Mouse (Mus musculus) embryo, embryonic 10.5 days (tissue): ENCODE data around the gene Grb2.

Experiments used
- DNase-seq: peaks from one replicate; pipeline ENCODE4 v3.0.0-alpha.2; 2015; ENCODE audit warnings: low spot score

Gene Grb2

DNA sequence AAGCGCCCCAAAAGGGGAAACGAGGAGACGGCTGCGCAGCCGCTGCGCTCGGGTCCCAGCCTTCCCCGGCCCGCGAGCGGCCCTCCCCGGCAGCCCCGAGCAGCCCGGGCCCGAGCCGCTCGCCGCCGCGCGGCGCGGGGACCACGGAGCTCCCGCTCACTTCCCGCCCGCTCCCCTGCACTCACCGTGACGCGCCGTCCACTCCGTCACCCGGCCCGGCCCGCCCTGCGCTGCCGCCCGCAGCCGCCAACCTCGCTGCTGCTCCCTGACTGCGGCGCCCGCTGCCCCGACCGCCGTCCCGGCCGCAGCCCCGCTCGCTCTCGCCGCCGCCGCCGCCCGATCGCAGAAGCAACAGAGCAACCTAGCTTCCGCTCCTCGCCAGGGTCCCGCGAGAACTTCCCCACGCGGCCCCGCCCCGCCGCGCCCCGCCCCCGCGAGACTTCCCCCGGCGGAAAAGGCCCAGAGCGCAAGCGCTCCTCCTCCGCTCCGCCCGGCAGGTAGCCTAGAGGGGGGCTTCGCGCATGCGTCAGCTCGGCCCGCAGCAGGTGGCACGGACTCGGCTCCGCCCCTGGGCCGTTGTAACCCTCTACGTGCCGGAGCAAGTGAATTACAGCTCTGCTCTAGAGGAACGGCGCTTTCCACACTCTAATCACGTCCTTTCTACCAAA lies at the start of gene Grb2:
Gene Grb2 (minus strand): TSS at position 389 of the 668 bp plus-strand sequence.
- peak; percentile 96 for DNase-seq

DNA sequence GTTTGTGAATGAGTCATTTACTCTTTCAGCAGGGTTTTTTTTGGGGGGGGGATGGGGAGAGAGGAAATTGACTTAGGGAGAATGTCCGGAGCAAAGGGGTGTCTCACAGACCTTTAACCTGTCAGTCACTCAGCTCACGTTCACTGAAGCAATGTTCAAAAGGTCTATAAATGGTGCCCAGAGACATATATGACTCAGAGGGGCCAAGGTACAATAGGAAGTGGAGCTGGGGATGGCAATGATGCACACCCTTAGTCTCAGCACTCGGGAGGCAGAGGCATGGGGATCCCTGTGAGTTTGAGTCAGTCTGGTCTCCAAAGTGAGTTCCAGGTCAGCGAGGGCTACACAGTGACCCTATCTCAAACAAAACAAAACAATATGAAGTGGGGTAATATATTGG lies 45.1 kb upstream of the Grb2 start:
- DNase-seq = no peak

DNA sequence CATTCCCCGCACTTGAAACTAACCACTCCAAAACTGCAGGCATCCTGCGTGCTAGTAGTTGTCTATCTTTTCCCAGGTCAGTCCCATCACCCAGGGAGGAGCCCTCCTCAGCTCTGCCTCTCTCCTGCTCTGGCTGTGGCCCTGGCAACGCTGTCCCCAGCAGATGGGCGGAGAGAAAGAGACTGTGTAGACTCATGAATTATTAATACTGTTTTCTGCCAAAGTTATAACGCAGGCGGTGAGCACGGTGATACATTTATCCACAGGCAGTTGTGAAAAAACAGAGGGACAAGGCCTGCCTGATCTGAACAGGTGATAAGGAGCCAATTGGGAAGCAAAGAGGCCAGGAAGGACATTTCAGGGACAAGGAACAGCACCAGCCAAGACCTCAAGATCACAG lies 44.3 kb upstream of the Grb2 start:
- no peak for DNase-seq

DNA sequence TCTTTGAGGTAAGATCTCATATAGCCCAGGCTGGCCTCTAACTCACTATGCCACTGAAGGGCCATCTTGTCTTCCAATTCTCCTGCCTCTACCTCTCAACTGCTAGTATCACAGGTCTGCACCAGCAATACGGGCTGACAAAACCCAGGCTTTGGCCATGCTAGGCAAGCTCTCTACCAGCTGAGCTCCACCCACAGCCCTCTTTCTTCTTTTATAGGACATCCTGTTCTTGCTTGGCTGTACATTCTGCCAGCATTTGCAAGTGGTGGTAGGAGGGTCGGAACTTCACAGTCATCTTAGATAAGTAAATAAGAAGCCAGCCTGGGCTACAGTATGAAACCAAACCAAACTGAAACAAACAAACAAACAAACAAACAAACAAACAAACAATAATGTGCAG lies 43.3 kb upstream of the Grb2 start:
- DNase-seq = no peak

DNA sequence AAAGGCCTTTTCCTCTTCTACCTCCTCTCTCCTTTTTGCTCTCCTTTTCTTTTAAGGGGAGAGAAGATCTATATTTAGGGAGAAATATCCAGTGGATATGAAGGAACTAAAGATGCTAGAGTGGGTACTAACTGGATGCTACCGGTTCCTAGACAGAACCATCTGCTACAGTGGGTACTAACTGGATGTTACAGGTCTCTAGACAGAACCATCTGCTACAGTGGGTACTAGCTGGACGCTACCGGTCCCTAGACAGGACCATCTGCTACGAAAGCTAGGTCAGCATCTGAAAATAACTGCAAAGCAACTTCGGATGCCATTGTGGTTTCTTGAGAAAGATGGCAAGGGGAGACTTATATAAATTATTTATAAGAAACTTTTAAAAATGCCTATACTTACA lies 41.4 kb upstream of the Grb2 start:
- no peak for DNase-seq

DNA sequence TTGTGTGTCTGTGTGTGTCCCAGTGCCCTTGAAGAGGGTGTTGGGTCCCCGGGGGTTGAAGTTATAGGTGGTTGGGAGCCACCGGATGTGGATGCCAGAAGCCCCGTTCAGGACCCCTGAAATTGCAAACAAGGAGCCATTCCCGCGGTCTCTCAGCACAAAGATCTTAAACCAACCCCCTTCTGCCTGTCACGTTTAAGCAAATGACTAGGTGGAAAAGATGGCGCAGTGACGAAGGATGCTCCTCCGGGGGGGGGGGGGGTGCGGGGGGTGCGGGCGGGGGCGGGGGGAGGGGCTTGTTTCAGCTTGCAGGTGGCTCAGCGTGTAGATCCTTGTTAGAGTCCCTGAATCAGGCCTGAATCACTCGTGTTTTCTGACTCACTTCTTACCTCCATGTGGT lies 39.0 kb upstream of the Grb2 start:
- no peak for DNase-seq

DNA sequence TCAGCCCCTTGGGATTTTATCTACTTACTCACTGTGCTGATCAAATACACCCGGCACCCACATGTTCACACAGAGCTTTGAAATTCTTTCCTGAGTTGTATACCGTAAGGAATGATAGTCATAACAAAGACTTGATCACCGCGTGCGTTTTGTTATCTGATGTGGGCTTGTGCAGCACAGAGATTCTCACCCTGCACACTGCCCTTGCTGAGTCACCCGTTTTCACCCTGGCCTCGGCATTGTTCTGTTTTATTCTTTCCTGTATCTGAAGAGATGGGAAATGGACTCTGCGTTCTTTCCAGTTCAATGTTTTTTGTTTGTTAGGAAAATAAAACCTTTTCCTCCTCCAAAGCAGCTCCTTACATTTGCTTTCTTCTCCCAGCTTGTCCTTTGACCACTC lies 38.4 kb upstream of the Grb2 start:
- DNase-seq = no peak

DNA sequence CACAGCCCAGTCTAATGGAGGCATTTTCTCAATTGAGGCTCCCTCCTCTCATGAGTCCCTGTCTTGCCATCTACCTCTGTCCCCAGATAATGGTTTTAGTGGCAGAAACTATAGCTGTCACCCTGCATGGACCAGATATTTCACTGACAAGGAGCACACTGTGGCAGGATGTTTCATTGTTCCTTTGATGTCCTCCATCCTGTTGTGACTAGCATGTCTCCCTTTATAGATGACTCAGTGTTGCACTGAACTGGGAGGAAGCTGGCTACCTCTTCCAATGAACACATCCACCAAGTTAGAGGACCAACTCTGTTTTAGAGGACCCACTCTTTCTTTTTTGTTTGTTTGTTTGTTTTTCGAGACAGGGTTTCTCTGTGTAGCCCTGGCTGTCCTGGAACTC lies 37.7 kb upstream of the Grb2 start:
- DNase-seq = no peak

DNA sequence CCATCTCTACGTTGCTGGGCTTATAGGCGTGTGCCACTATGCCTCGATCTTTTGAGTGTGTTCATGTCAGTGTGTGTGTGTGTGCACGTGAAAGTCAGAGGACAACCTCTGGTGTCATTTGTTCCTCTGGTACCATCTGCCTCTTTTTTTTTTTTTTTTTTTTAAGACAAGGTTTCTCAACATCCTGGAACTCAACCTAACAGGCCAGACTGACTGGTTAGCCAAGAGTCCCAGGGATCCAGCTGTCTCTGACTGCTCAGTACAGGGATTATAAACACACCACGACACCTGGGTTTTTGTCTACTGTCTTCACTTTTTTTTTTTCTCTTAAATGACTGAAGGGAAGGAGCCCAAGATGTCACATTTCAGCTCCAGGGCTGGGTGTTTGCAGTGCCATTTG lies 36.0 kb upstream of the Grb2 start:
- no peak for DNase-seq

DNA sequence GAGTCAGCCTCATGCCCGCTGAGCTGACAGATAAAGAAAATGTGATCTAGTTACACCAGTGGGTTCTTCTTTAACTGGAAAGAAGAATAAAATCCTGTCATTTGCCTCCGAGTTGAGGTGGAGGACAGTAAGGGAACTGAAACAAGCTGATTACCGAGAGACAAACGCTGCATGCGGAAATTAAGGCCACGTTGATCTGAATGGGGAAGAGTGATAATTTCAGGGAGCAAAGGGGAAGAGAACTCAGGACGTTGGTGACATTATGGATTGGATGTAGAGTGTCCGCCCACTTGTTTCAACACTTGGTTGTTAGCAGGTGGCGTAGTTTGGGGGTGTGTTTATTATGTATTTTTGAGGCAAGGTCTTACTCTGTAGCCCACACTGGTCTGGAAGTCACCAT lies 34.5 kb upstream of the Grb2 start:
- DNase-seq = no peak

DNA sequence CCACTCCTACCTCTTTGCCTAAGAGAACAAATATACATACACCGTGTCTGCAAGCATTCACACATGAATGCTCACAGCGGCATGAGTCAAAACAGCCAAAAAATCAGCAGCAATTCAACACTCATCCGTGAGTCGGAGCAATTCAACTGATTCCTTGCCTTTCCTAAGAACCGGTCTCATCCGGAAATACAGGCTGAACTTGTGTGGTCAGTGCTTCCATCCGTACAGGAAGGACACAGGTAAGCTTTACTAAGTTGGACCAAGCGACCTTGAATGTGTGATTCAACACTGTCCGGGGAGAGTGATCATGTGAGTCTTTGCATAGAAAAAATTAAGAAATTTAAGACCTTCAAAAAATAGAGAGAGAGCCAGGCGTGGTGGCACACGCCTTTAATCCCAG lies 32.7 kb upstream of the Grb2 start:
- no peak for DNase-seq

DNA sequence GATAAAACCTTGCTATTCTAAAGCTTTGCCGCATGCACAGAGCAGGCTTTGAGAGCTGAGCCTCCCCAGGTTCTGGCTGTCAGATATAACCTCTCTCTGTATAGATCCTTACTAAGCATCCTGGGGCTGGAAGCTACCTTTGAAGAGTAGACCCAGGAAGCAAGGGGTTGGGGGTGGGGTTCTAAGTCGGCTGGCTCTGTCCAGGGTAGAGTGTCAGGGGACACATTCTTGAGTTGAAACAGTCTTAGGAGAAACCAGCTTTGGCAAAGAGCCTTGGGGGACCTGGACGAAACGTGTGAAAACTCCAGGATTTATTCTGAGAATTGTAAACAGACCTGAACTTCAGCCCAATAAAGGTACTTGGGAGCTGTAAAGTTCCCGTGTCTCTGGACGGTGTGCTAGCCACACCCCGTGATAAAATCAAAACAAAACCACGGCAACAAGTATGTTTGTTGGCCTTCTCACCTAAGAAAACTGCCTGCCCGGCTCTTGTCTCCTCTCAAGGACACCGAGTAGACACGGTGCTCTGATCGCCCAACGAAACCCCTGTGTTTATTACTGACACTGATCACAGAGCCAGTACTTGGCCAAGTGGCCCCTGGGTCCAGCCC lies 30.0 kb upstream of the Grb2 start:
- peak; percentile 27 for DNase-seq

DNA sequence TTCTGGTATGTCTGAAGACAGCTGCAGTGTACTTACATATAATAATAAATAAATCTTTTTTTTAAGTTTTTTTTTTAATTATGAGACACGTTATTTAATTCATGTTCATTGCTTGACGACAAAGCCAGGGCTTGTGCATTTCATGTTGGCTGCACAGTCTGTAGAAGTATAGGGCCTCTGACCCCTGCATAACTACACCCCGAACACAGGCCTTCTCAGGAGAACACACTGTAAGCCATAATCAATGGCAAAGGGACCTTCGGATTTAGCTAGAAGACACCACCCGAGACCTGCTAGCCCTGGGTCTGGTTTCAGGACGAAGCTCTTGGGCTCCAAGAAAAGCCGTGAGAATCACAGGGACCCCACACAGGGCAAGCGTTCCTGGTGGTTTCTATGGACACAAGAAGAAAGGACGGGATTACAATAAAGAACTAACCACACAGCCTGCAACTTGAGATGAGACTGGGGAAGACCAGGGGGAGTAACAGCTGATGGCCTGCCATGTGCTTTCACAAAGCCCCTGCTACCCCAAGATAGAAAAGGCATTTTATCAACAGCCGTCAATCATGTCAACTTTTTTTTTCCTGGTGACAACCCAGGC lies 29.3 kb upstream of the Grb2 start:
- DNase-seq = peak; percentile 75

DNA sequence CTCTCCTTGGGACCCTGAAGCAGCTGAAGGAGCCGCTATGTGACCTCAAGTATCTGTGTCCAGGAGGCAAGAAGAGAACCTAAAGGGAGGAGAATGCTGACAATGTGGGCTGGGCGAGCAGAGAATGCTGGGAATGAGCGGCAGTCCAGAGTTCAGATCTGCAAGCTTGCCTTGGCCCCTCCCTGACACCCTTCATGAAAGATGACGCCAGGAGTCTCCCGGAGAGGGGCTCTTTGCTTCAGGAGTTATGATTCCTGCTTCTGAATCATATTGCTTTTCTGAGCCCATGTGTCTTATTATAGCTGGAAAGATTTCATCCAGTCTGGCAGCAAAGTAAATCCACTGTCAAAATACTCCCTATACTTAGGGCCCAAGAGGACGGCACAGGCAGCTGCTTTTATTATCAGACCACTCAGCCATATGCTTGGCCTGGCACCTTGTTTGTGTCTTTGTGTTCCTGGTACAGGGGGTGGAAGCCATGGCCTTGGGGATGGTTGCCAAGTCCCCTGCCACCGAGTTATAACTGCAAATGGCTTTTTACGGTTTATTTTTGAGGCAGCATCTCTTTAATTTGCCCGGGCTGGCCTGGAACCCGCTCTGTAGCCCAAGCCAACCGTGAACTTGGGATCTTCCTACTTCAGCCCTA lies 25.8 kb upstream of the Grb2 start:
- DNase-seq = no peak

DNA sequence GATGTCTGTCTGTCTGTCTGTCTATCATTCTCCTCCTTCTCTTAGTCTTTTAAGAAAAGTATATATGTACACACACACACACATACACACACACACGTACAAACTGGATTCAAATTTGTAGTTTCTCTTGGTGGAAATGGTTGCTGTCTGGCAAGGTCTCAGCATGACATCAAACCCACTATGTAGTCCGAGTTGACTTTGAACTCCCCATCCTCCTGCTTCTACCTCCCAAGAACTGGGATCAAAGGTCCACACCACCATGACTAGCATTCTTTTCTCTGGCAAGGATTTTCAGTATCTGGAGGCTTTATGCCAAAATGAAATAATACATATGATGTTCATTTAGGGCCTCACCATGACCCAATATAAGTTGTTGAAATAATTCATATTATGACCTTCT lies 14.8 kb upstream of the Grb2 start:
- DNase-seq = no peak

DNA sequence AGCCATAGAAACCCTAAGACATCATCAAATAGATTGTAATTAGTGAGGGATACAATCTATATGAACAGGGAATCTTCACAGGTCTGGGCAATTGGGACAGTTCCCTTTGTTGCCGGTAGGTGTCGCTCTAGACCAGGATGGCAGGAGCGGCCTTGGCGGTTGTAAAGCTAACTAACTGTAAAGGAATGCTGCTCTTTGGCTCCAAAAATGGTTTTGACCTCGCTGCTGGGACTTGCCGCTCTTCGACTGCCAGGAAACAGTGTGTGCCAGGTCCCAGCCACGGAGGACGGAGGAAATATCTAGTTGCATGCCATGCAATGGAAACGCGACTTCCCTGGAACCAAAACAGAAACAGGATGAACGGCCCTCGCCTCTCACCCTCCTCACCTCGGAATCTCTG lies 14.2 kb upstream of the Grb2 start:
- peak; percentile 88 for DNase-seq

DNA sequence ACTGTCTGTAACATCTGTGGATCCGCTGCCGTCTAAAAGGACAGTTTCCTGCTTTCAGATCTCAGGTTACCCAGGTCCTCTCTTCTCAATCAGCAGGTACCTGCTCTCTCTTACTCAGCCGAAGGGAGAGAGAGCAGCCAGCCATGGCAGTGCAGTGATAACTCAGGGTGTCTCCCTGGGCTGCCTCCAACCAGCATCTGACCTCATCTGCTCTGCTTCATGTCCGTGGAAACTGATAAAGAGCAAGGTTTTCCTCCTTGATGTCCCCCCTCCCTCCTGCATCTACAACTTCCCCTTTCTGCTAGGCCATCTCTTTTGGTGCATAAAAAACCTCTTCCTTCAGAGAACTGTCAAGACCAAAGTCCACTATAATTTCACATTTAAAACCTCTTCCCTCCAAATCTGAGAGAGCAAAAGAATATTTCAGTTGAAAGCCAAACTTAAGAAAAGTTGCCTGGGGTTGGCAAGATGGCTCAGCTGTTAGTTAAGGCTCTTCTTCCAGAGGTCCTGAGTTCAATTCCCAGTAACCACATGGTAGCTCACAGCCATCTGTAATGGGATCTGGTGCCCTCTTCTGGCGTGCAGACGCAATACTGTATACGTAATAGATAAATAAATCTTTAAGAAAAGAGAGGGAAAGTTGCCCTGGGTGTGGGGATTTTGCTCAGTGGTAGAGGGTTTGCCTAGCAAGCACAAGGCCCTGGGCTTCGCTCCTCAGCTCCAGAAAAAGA lies 9.4 kb upstream of the Grb2 start:
- no peak for DNase-seq

DNA sequence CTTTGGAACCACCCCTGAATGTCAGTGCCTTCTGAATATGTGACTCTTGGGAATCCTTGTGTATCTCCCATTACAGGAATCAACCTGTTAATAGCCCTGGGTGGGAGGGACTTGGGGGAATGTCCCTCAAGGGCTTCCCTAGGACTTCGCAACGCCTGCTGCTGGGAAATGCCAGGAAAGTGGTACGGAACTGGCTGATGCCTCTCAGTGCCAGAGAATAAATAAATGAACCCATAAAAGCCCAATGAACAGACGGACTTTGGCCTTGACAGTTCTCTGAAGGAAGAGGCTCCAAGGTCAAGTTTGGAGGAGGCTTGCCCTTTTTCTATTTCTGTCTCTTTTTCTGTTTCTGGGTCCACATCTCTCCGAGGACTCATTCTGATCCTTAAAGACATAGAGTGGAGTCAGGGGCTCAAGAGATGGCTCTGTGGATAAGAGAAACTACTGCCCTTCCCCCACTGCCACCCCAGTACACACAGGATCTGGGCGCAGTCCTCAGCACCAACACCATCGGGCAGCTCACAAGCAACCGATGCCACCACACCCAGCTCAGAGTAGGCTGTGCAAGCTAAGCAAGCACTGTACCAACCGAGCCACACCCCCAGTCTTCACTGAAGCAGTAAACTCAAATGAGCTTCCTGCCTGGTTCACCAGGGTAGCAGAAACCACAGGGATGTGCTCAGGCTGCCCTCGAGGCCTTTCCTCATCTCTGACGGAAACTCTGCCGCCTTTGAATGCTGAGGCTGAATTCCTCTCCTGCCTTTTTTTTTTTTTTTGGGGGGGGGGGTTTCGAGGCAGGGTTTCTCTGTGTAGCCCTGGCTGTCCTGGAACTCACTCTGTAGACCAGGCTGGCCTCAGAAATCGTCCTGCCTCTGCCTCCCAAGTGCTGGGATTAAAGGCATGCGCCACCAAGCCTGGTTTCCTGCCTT lies 8.3 kb upstream of the Grb2 start:
- DNase-seq = no peak

DNA sequence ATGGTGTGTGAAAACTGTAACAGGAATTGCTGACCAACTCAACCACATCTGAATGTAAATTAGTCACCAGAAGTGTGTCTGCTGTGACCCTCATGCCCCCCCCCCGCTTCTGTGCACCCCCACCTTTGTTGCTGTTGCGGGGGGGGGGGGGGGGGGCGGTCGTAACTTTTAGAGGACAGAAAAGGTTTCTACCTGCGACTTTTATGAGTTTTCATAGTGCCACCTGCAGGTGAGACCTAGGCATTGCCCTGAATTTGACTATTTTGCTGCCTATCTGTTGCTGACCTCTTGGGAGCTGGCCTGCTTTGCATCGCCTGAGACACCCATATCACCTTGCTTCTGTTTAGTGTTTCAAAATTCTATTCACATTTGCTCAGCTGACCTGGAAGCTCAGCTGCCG lies 6.1 kb upstream of the Grb2 start:
- peak; percentile 77 for DNase-seq

DNA sequence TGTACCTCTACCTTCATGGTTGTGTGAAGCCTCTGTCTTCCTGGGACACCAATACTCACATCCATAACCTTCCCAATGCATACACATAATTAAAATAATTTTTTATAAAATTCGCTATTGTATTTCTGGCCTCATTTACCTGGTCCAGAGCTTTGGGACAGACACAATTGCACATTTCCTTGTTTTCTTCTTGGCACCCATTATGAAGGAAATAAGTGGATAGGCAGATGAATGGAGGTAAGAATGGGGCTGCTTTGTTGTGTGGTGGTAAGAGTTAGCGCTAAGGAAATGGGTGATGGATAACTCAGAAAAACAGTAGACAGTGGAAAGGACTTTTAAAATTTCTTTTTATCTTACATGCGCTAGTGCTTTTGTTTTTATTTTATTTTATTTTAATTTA lies 5.0 kb upstream of the Grb2 start:
- DNase-seq = no peak

DNA sequence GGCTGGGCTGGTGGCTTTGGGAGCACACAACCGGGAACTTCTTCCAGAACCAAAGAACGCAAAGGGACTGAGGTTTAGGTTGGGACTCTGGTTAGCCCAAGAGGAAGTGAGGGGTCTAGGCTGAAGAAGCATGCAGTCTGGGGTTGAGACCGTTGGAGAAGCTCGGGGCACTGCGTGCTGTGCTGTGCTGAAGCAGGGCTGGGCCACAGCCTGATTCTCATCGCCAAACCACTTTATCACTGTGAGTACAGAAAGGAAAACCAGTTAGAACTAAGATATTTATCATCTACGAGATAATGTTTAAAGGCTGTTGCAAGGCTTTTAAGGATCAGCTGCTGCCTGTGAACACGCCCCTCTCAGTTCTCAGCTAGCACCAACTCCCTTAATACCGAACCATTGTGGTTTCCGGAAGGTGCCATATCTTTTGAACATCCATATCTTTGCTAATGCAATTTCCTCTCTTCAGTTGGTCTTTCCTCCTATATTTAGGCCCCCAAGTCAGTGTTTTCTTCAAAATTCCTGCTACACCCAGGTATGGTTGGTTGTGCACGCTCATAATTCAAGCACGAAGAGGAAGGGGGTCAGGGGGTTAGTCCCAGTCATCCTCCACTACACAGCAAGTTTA lies 4.4 kb upstream of the Grb2 start:
- no peak for DNase-seq
